Mouse (Mus musculus): Measurements from ENCODE around the gene Mtg2.

Gene Mtg2

GRCm38 (mm10) chr2:180053001-180053400 is 17.4 kb upstream of the Mtg2 start:
- no peak for DNase-seq

GRCm38 (mm10) chr2:180063338-180064131 is 6.9 kb upstream of the Mtg2 start:
- no peak for DNase-seq

GRCm38 (mm10) chr2:180069770-180070480 is 463 bp upstream of the Mtg2 start:
- no peak for DNase-seq

- DNase-seq = no peak
These were observed 1.3 kb downstream of the Mtg2 start for GRCm38 (mm10) chr2:180071671-180072070.

- DNase-seq = no peak
These were observed 2.5 kb downstream of the Mtg2 start for GRCm38 (mm10) chr2:180072886-180073285.

- DNase-seq = no peak
These were observed 7.2 kb downstream of the Mtg2 start for GRCm38 (mm10) chr2:180077622-180078021.

- no peak for DNase-seq
These were observed 10.3 kb downstream of the Mtg2 start for GRCm38 (mm10) chr2:180080680-180081079.

- DNase-seq = no peak
These were observed 12.7 kb downstream of the Mtg2 start for GRCm38 (mm10) chr2:180083063-180083462.

- DNase-seq = no peak
These were observed 14.2 kb downstream of the Mtg2 start for GRCm38 (mm10) chr2:180084565-180084964.

- no peak for DNase-seq
These were observed 15.7 kb downstream of the Mtg2 start for GRCm38 (mm10) chr2:180085926-180086636.

- DNase-seq = no peak
These were observed 16.2 kb downstream of the Mtg2 start for GRCm38 (mm10) chr2:180086637-180087027.

- DNase-seq = no peak
These were observed 17.1 kb downstream of the Mtg2 start for GRCm38 (mm10) chr2:180087472-180087871.

GRCm38 (mm10) chr2:180090285-180090684 is 19.9 kb downstream of the Mtg2 start:
- no peak for DNase-seq

- no peak for DNase-seq
These were observed 25.3 kb downstream of the Mtg2 start for GRCm38 (mm10) chr2:180095711-180096110.

GRCm38 (mm10) chr2:180097585-180097984 is 27.2 kb downstream of the Mtg2 start:
- no peak for DNase-seq

- DNase-seq = no peak
These were observed 27.8 kb downstream of the Mtg2 start for GRCm38 (mm10) chr2:180098167-180098566.

GRCm38 (mm10) chr2:180099529-180099928 is 29.1 kb downstream of the Mtg2 start:
- peak; percentile 31 for DNase-seq

GRCm38 (mm10) chr2:180103151-180103977 is 33.0 kb downstream of the Mtg2 start:
- DNase-seq = peak; percentile 53

GRCm38 (mm10) chr2:180103978-180104658 is 33.7 kb downstream of the Mtg2 start, which contains the start of gene Hrh3:
Gene Hrh3, minus strand, starts transcription at chr2:180104488.
- peak; percentile 86 for DNase-seq

GRCm38 (mm10) chr2:180104659-180105377 is 34.4 kb downstream of the Mtg2 start:
- DNase-seq = no peak

All from embryo, embryonic 11 days (tissue).